Mouse (Mus musculus): ENCODE data around the gene Olfr983.

DNA sequence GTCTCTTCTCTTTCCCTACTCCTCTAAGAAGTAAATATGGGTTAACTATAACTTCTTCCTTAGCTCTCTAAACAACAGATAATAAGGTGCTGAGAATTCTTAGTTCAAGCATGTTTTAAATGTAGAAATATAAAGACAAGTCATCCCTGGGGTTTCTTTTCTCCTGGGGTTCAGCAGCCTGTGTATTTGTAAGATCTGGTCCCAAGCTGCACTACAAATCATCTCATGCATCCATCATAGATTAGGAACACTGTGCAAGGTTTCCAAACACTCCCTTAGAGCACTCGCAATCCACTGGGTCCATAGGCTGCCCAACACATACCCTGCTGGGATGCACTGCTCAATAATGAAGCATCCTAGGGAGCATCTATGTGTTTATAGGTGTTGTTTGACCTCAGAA, 36.7 kb upstream of the Olfr983 start, which contains the start of gene Olfr985:
- TF ChIP-seq CTCF (IDR thresholded peaks at IDR 0.05; ENCODE audit: low read depth) (no peak), EP300 (IDR thresholded peaks at IDR 0.05; ENCODE audit: low read depth) (no peak)

Data from liver, postnatal 0 days (tissue).